Mouse (Mus musculus) cerebellum, adult 2 months (tissue): Measurements from ENCODE around the gene Lctl.

Experiments used
- CTCF ChIP-seq: fragments of 200-500 bp; IDR thresholded peaks from 2 replicates; pipeline ENCODE4 v1.5.1; 2011; ENCODE audit warnings: low read depth, mild to moderate bottlenecking, control low read depth, low read length, moderate library complexity, borderline replicate concordance; ENCODE audit not compliant: insufficient read depth
- POLR2A ChIP-seq: fragments of 200-500 bp; IDR thresholded peaks from 2 replicates; pipeline ENCODE4 v1.6.1; 2011; ENCODE audit warnings: low read length, control low read depth, borderline replicate concordance; ENCODE audit not compliant: insufficient read depth

- TF ChIP-seq CTCF = no peak
- TF ChIP-seq POLR2A = no peak
These were observed 43.5 kb downstream of the Lctl start for GRCm38 (mm10) chr9:64160471-64160870.
